Mouse (Mus musculus): ENCODE measurements around the gene Cdk13. TPM values are rescaled to one million over a fixed set of nuclear protein-coding genes. Genes with fewer than 3 reads are reported as not detected.

The Cdk13 gene
- total RNA-seq, 2 experiments from 2014 or later = 19.0 to 23.0 TPM

- no peak overlapping the region for H3K27ac ChIP-seq
Measured at GRCm38 (mm10) chr13:17690686-17691085, 114.2 kb downstream of the Cdk13 start.

GRCm38 (mm10) chr13:17689461-17689860 is 115.4 kb downstream of the Cdk13 start:
- no peak for DNase-seq
- Histone ChIP-seq H3K27ac (no peak overlapping the region), H3K4me3 (no peak overlapping the region)
- intact Hi-C loops (cut with DNase I) = no loop called here
- TF ChIP-seq CTCF (IDR thresholded peaks at IDR 0.05) = no peak

More at GRCm38 (mm10) chr13:17690686-17691085, 114.2 kb downstream of the Cdk13 start:
- TF ChIP-seq CTCF (IDR thresholded peaks at IDR 0.05) = no peak
- DNase-seq = no peak
- H3K4me3 ChIP-seq = no peak overlapping the region
- intact Hi-C loops (cut with DNase I) = loop anchor here (5.0 kb wide), 2 partner anchors 252 to 302 kb away; partner anchors contain the start of genes Rala and Yae1d1

GRCm38 (mm10) chr13:17671122-17671521 is 133.8 kb downstream of the Cdk13 start:
- no peak for DNase-seq
- Histone ChIP-seq H3K4me3 (no peak overlapping the region), H3K27ac (no peak overlapping the region)
- TF ChIP-seq CTCF (IDR thresholded peaks at IDR 0.05) = no peak
- intact Hi-C loops (cut with DNase I) = no loop called here

GRCm38 (mm10) chr13:17667380-17667779 is 137.5 kb downstream of the Cdk13 start:
- intact Hi-C loops (cut with DNase I) = no loop called here
- TF ChIP-seq CTCF (IDR thresholded peaks at IDR 0.05) = no peak
- H3K4me3 ChIP-seq = no peak overlapping the region
- no peak overlapping the region for H3K27ac ChIP-seq
- DNase-seq = no peak

Small RNA genes lying within 50 kb of the gene (microRNA-seq; reads per million reads assigned to microRNA genes)
- gene Mir466i = not detected

Other genes starting within 250 kb of the Cdk13 start
- gene Mplkip, start 109.9 kb downstream of the Cdk13 start, total RNA-seq (2021) = 1 to 10 TPM; 3.8 to 6.1 TPM
- 1 to 10 TPM in 1 of 2 experiments, under 1 TPM in 1; 0.82 to 1.4 TPM for gene Sugct, start 109.5 kb downstream of the Cdk13 start, total RNA-seq (2021)
- gene Rala, start 139.1 kb upstream of the Cdk13 start, total RNA-seq (2021) = 10 to 100 TPM; 21.0 to 30.7 TPM
- gene Yae1d1, start 188.3 kb upstream of the Cdk13 start, total RNA-seq (2021) = 10 to 100 TPM; 13.9 to 17.3 TPM

Data from gastrocnemius, adult 2 months (tissue).